Comparison of ENCODE assay signal across 10 mouse cellular contexts in the genomic region with DNA sequence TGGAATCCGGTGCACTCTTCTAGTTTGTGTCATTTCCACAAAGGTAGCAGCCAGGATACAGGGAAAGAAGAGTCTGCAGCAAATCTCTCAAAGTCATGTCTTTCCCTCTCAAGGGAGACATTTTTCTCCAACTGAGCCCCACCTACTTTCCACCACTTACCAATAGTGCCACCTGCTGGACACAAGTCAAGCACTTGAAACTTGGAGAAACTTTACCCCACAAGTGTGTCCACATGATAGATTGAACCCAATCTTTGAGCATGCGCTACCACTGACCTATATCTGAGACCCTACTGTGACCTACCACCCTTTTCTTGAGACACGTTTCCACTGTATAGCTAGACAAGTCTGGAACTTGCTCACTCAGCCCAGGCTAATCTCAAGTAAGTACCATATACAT. TPM values are rescaled to one million over a fixed set of nuclear protein-coding genes. Genes with fewer than 3 reads are reported as not detected.
DNase-seq lines count a peak whose midpoint lies in the region; ATAC-seq lines count a peak whose summit lies in the region.
"Had no signal": no experiment of that assay in that cellular context is flagged by ENCODE, and none has a peak within 500 bp of the region (broad histone marks: within the 10 kb centered on the region; RNA-seq: fewer than 3 reads in every experiment).

No protein-coding gene starts in this region.

- H3K4me1 ChIP-seq in midbrain, embryonic 16.5 days (ENCODE audit: control insufficient read depth, insufficient read depth, low read length) = peaks cover 7% of the 10 kb centered on the region
- H3K4me1 ChIP-seq: stomach, embryonic 15.5 days had no signal

- H3K9ac ChIP-seq in midbrain, embryonic 16.5 days (ENCODE audit: low read depth, low read length) = no peak overlapping the region
- H3K9ac ChIP-seq: embryonic facial prominence, embryonic 12.5 days; stomach, embryonic 15.5 days had no signal

- intact Hi-C loops in heart, postnatal 25 days (cut with DNase I) = loop anchor here (10.0 kb wide), 2 partner anchors 214 to 404 kb away; no protein-coding TSS in a partner anchor
- intact Hi-C loops in gastrocnemius, postnatal 36 days (cut with DNase I) = no loop called here

- no peaks in the 10 kb centered on the region for H3K9me3 ChIP-seq in midbrain, embryonic 16.5 days (replicated peaks; ENCODE audit: control insufficient read depth, low read length, poor library complexity, severe bottlenecking)
- H3K9me3 ChIP-seq: embryonic facial prominence, embryonic 12.5 days; stomach, embryonic 15.5 days had no signal

- peaks cover 29% of the 10 kb centered on the region for H3K36me3 ChIP-seq in midbrain, embryonic 16.5 days (ENCODE audit: control insufficient read depth, insufficient read depth, low read length)

- DNase-seq in heart, adult 8-10 months (ENCODE audit: low spot score) = peak; percentile 26
- DNase-seq in heart, postnatal 25 days (ENCODE audit: low spot score) = no peak
- peak; percentile 74 to 75 for DNase-seq in B cell, adult 2 months
- DNase-seq in T-cell, adult 2 months (ENCODE audit: low spot score) = peak; percentile 49
- peak; percentile 57 for DNase-seq in retina, embryonic 14.5 days (ENCODE audit: low spot score)
- DNase-seq in gastrocnemius, postnatal 36 days = no peak

- peak; percentile 44 for ATAC-seq in inflammation-experienced regulatory T-cells, adult 6 months
- ATAC-seq in midbrain, embryonic 16.5 days = no peak

- no peaks in the 10 kb centered on the region for H3K27me3 ChIP-seq in midbrain, embryonic 16.5 days (ENCODE audit: control insufficient read depth, insufficient read depth, low read depth, low read length)
- H3K27me3 ChIP-seq: embryonic facial prominence, embryonic 12.5 days; stomach, embryonic 15.5 days had no signal

- H3K4me2 ChIP-seq in midbrain, embryonic 16.5 days (ENCODE audit: low read length) = no peak overlapping the region
- H3K4me2 ChIP-seq: embryonic facial prominence, embryonic 12.5 days; stomach, embryonic 15.5 days had no signal

- H3K4me3 ChIP-seq in midbrain, embryonic 16.5 days (ENCODE audit: low read depth, low read length) = no peak overlapping the region
- H3K4me3 ChIP-seq: embryonic facial prominence, embryonic 12.5 days; stomach, embryonic 15.5 days had no signal

- 62% methylated on average over 3 of the region's 3 CpGs for WGBS in midbrain, embryonic 16.5 days

- no peak overlapping the region for H3K27ac ChIP-seq in midbrain, embryonic 16.5 days (ENCODE audit: low read length)
- H3K27ac ChIP-seq: embryonic facial prominence, embryonic 12.5 days; stomach, embryonic 15.5 days had no signal

RNA-seq across cellular contexts. Expression of a gene that starts 1.9 kb away (rescaled TPM):
- 10 to 100 TPM; 19.2 to 21.2 (median 20.1) TPM for total RNA-seq in heart, adult 8-10 months (2022)
- 10 to 100 TPM; 17.0 to 19.7 TPM for total RNA-seq in heart, postnatal 25 days (2021)
- 10 to 100 TPM; 26.1 to 31.0 (median 28.5) TPM for polyA plus RNA-seq in inflammation-experienced regulatory T-cells, adult 6 months (2017; shearing (Covaris generic))
- total RNA-seq in gastrocnemius, postnatal 36 days (2021) = 10 to 100 TPM; 15.3 to 18.1 TPM
- 76.9 and 84.3 TPM in 2 replicates for polyA plus RNA-seq in midbrain, embryonic 16.5 days (2015; fragmentation: Nextera tagmentation; extraction: Ambion mirVana)

RNA-seq across cellular contexts. Expression of a gene that starts 28.9 kb away (rescaled TPM):
- 10 to 100 TPM; 26.8 to 32.8 (median 29.9) TPM for total RNA-seq in heart, adult 8-10 months (2022)
- total RNA-seq in heart, postnatal 25 days (2021) = 10 to 100 TPM; 29.4 to 31.4 TPM
- polyA plus RNA-seq in inflammation-experienced regulatory T-cells, adult 6 months (2017; shearing (Covaris generic)) = 10 to 100 TPM; 74.4 to 98.1 (median 87.7) TPM
- total RNA-seq in gastrocnemius, postnatal 36 days (2021) = 10 to 100 TPM; 29.6 to 44.7 TPM
- polyA plus RNA-seq in midbrain, embryonic 16.5 days (2015; fragmentation: Nextera tagmentation; extraction: Ambion mirVana) = 163 and 172 TPM in 2 replicates

RNA-seq across cellular contexts. Expression of a gene that starts 31.8 kb away (rescaled TPM):
- 100 to 1,000 TPM; 550 to 601 (median 588) TPM for total RNA-seq in heart, adult 8-10 months (2022)
- 100 to 1,000 TPM; 547 to 566 TPM for total RNA-seq in heart, postnatal 25 days (2021)
- polyA plus RNA-seq in inflammation-experienced regulatory T-cells, adult 6 months (2017; shearing (Covaris generic)) = 100 to 1,000 TPM; 350 to 461 (median 355) TPM
- total RNA-seq in gastrocnemius, postnatal 36 days (2021) = 1,000 to 10,000 TPM; 1,148 to 1,175 TPM
- 272 and 297 TPM in 2 replicates for polyA plus RNA-seq in midbrain, embryonic 16.5 days (2015; fragmentation: Nextera tagmentation; extraction: Ambion mirVana)

RNA-seq across cellular contexts. Expression of a gene that starts 52.5 kb away (rescaled TPM):
- total RNA-seq in heart, adult 8-10 months (2022) = not detected
- not detected for total RNA-seq in heart, postnatal 25 days (2021)
- polyA plus RNA-seq in inflammation-experienced regulatory T-cells, adult 6 months (2017; shearing (Covaris generic)) = not detected
- total RNA-seq in gastrocnemius, postnatal 36 days (2021) = not detected
- polyA plus RNA-seq in midbrain, embryonic 16.5 days (2015; fragmentation: Nextera tagmentation; extraction: Ambion mirVana) = not detected in 2 replicates
- polyA plus RNA-seq: embryonic facial prominence, embryonic 12.5 days; stomach, embryonic 15.5 days had no signal

Comparison
In these comparisons a context has a peak if more than half of its experiments do, and no peak if none do; other contexts are left out.
1. DNase-seq: peak in heart, adult 8-10 months (single experiment), B cell, adult 2 months (2 of 2), T-cell, adult 2 months (single experiment) and retina, embryonic 14.5 days (single experiment); none in heart, postnatal 25 days (single experiment) and gastrocnemius, postnatal 36 days (0 of 2).